ENCODE assay signal across 33 mouse cellular contexts in genomic region chr9:7158605-7159004, GRCm38 (mm10).
"Had no signal": no experiment of that assay in that cellular context is flagged by ENCODE, and none has a peak within 500 bp of the region (broad histone marks: within the 10 kb centered on the region; RNA-seq: fewer than 3 reads in every experiment).

No protein-coding gene starts in this region.

- DNase-seq: heart, postnatal 10 days; heart, postnatal 14 days; heart, postnatal 36 days; heart, postnatal 4 days; kidney, adult 11 months; kidney, adult 18-20 months; kidney, adult 2 months; kidney, adult 8-10 months; kidney, adult 9 months; kidney, postnatal 10 days; kidney, postnatal 14 days; kidney, postnatal 25 days; kidney, postnatal 36 days; kidney, postnatal 4 days; layer of hippocampus, adult 9-11 months; layer of hippocampus, postnatal 36 days had no signal

- H3K9me3 ChIP-seq: heart, embryonic 12.5 days; heart, embryonic 13.5 days; heart, embryonic 15.5 days; hindbrain, embryonic 10.5 days; hindbrain, embryonic 12.5 days; hindbrain, embryonic 13.5 days; hindbrain, embryonic 15.5 days; intestine, embryonic 15.5 days; kidney, embryonic 15.5 days had no signal

- ATAC-seq: hindbrain, embryonic 16.5 days; hindbrain, postnatal 0 days; inflammation-experienced regulatory T-cells, adult 6 months; intestine, embryonic 15.5 days; intestine, embryonic 16.5 days; intestine, postnatal 0 days had no signal

- H3K4me3 ChIP-seq: heart, embryonic 12.5 days; heart, embryonic 13.5 days; heart, embryonic 15.5 days; hindbrain, embryonic 10.5 days; hindbrain, embryonic 12.5 days; hindbrain, embryonic 13.5 days; hindbrain, embryonic 15.5 days; intestine, embryonic 15.5 days; kidney, embryonic 15.5 days; layer of hippocampus, adult 2 months; left cerebral cortex, adult 2 months had no signal

- H3K9ac ChIP-seq: heart, embryonic 12.5 days; heart, embryonic 13.5 days; heart, embryonic 15.5 days; hindbrain, embryonic 12.5 days; hindbrain, embryonic 13.5 days; hindbrain, embryonic 15.5 days; intestine, embryonic 15.5 days; kidney, embryonic 15.5 days had no signal

- H3K4me1 ChIP-seq: heart, embryonic 12.5 days; heart, embryonic 13.5 days; heart, embryonic 15.5 days; hindbrain, embryonic 10.5 days; hindbrain, embryonic 12.5 days; hindbrain, embryonic 13.5 days; hindbrain, embryonic 15.5 days; intestine, embryonic 15.5 days; kidney, embryonic 15.5 days had no signal

- H3K27me3 ChIP-seq: heart, embryonic 12.5 days; heart, embryonic 13.5 days; heart, embryonic 15.5 days; hindbrain, embryonic 12.5 days; hindbrain, embryonic 13.5 days; hindbrain, embryonic 15.5 days; intestine, embryonic 15.5 days; kidney, embryonic 15.5 days had no signal

- H3K4me2 ChIP-seq: heart, embryonic 12.5 days; heart, embryonic 13.5 days; heart, embryonic 15.5 days; hindbrain, embryonic 12.5 days; hindbrain, embryonic 13.5 days; hindbrain, embryonic 15.5 days; intestine, embryonic 15.5 days; kidney, embryonic 15.5 days had no signal

- H3K36me3 ChIP-seq: heart, embryonic 15.5 days; intestine, embryonic 15.5 days had no signal

- H3K27ac ChIP-seq: heart, embryonic 13.5 days; heart, embryonic 15.5 days; hindbrain, embryonic 10.5 days; hindbrain, embryonic 12.5 days; hindbrain, embryonic 13.5 days; hindbrain, embryonic 15.5 days; hindbrain, postnatal 0 days; intestine, embryonic 15.5 days; kidney, embryonic 15.5 days; kidney, postnatal 0 days; layer of hippocampus, adult 2 months; left cerebral cortex, adult 2 months had no signal
